Mouse (Mus musculus): ENCODE results near the gene Tor1aip1. TPM values are rescaled to one million over a fixed set of nuclear protein-coding genes. Genes with fewer than 3 reads are reported as not detected.
A peak's percentile ranks its signal among the peaks of the same experiment; 100 is the strongest.

Tor1aip1 gene
- 14.2 and 17.3 TPM in 2 replicates for polyA plus RNA-seq (2015; fragmentation: Nextera tagmentation; extraction: Ambion mirVana)

- Histone ChIP-seq H3K4me2 (ENCODE audit: low read length) (peak within 1 kb of the TSS; percentile 71), H3K27me3 (ENCODE audit: control insufficient read depth, insufficient read depth, low read depth, low read length) (no peaks in the 10 kb centered on the region), H3K27ac (ENCODE audit: low read length) (peak within 1 kb of the TSS; percentile 99), H3K4me3 (ENCODE audit: low read depth, low read length) (peak within 1 kb of the TSS; percentile 80), H3K9ac (ENCODE audit: low read depth, low read length) (peak within 1 kb of the TSS; percentile 92), H3K4me1 (ENCODE audit: control insufficient read depth, insufficient read depth, low read length) (peaks cover 13% of the 10 kb centered on the region), H3K9me3 (replicated peaks; ENCODE audit: control insufficient read depth, low read length, poor library complexity, severe bottlenecking) (no peaks in the 10 kb centered on the region), H3K36me3 (ENCODE audit: control insufficient read depth, insufficient read depth, low read length) (peaks cover 13% of the 10 kb centered on the region)
- peak; percentile 96 for ATAC-seq
- under 1% methylated on average over 59 of the region's 59 CpGs for WGBS
Observed at GRCm38 (mm10) chr1:156035930-156036737, at the start of gene Tor1aip1. TSS of gene Tor1aip1 (minus strand) at chr1:156036480.

DNA sequence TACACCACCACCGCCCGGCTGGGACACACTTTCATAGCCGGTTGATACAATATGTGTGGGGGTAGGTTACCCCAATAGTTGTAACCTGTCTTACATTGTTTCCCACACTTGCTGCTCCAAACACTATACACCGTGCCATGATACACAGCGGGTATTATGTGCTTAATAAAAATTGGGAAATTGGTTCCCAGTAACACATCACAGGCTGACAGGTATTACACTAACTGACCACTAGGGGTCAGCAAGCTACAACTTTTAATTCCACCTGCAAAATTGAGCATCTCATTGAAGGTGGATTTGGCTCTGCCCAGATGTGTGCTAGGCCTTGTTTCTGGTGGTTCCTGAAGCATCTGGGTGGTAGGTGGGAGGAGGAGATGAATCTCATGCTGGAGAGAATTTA, 49.5 kb upstream of the Tor1aip1 start:
- no peak overlapping the region for H3K27ac ChIP-seq (ENCODE audit: low read length)
- no peak overlapping the region for H3K4me3 ChIP-seq (ENCODE audit: low read depth, low read length)
- WGBS, result 65% methylated on average over 5 of the region's 5 CpGs
- H3K9me3 ChIP-seq (replicated peaks; ENCODE audit: control insufficient read depth, low read length, poor library complexity, severe bottlenecking), result no peaks in the 10 kb centered on the region
- H3K27me3 ChIP-seq (ENCODE audit: control insufficient read depth, insufficient read depth, low read depth, low read length), result no peaks in the 10 kb centered on the region
- ATAC-seq, result peak; percentile 62
- no peaks in the 10 kb centered on the region for H3K4me1 ChIP-seq (ENCODE audit: control insufficient read depth, insufficient read depth, low read length)
- no peak overlapping the region for H3K9ac ChIP-seq (ENCODE audit: low read depth, low read length)
- H3K4me2 ChIP-seq (ENCODE audit: low read length), result no peak overlapping the region
- no peaks in the 10 kb centered on the region for H3K36me3 ChIP-seq (ENCODE audit: control insufficient read depth, insufficient read depth, low read length)

GRCm38 (mm10) chr1:156084603-156085002, 48.3 kb upstream of the Tor1aip1 start:
- Histone ChIP-seq H3K36me3 (ENCODE audit: control insufficient read depth, insufficient read depth, low read length) (no peaks in the 10 kb centered on the region), H3K9me3 (replicated peaks; ENCODE audit: control insufficient read depth, low read length, poor library complexity, severe bottlenecking) (no peaks in the 10 kb centered on the region), H3K4me3 (ENCODE audit: low read depth, low read length) (no peak overlapping the region), H3K27ac (ENCODE audit: low read length) (no peak overlapping the region), H3K9ac (ENCODE audit: low read depth, low read length) (no peak overlapping the region), H3K4me2 (ENCODE audit: low read length) (no peak overlapping the region), H3K4me1 (ENCODE audit: control insufficient read depth, insufficient read depth, low read length) (no peaks in the 10 kb centered on the region), H3K27me3 (ENCODE audit: control insufficient read depth, insufficient read depth, low read depth, low read length) (no peaks in the 10 kb centered on the region)
- 70% methylated on average over 3 of the region's 3 CpGs for WGBS
- no peak for ATAC-seq

GRCm38 (mm10) chr1:156077655-156078054, 41.4 kb upstream of the Tor1aip1 start:
- Histone ChIP-seq H3K4me3 (ENCODE audit: low read depth, low read length) (no peak overlapping the region), H3K9ac (ENCODE audit: low read depth, low read length) (no peak overlapping the region), H3K27me3 (ENCODE audit: control insufficient read depth, insufficient read depth, low read depth, low read length) (no peaks in the 10 kb centered on the region), H3K36me3 (ENCODE audit: control insufficient read depth, insufficient read depth, low read length) (no peaks in the 10 kb centered on the region), H3K4me1 (ENCODE audit: control insufficient read depth, insufficient read depth, low read length) (no peaks in the 10 kb centered on the region), H3K4me2 (ENCODE audit: low read length) (no peak overlapping the region), H3K27ac (ENCODE audit: low read length) (no peak overlapping the region), H3K9me3 (replicated peaks; ENCODE audit: control insufficient read depth, low read length, poor library complexity, severe bottlenecking) (no peaks in the 10 kb centered on the region)
- no peak for ATAC-seq
- 70% methylated on average over 3 of the region's 3 CpGs for WGBS

DNA sequence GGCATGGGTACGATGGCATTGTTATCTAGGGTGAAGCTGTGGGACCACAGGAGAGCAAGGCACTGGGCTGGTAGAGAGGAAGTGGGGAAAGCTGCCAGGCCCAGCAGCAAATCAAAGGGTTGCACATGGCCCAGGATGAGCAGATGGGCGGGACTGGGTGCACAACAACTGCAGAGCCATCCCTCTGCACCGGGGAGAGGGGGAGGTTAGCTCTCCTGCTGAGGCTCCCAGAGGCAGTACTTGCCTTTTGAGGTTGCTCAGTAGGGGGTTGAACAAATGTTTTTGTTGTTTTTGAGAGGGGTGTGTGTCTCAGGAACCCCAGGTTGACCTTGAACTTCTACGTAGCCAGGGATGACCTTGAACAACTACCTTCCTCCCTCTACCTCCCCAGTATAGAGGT, 40.2 kb upstream of the Tor1aip1 start:
- H3K9me3 ChIP-seq (replicated peaks; ENCODE audit: control insufficient read depth, low read length, poor library complexity, severe bottlenecking), result no peaks in the 10 kb centered on the region
- no peak overlapping the region for H3K4me2 ChIP-seq (ENCODE audit: low read length)
- H3K27ac ChIP-seq (ENCODE audit: low read length), result no peak overlapping the region
- H3K4me1 ChIP-seq (ENCODE audit: control insufficient read depth, insufficient read depth, low read length), result no peaks in the 10 kb centered on the region
- H3K4me3 ChIP-seq (ENCODE audit: low read depth, low read length), result no peak overlapping the region
- H3K9ac ChIP-seq (ENCODE audit: low read depth, low read length), result no peak overlapping the region
- WGBS, result 61% methylated on average over 4 of the region's 4 CpGs
- ATAC-seq, result no peak
- H3K36me3 ChIP-seq (ENCODE audit: control insufficient read depth, insufficient read depth, low read length), result no peaks in the 10 kb centered on the region
- no peaks in the 10 kb centered on the region for H3K27me3 ChIP-seq (ENCODE audit: control insufficient read depth, insufficient read depth, low read depth, low read length)

- Histone ChIP-seq H3K9ac (ENCODE audit: low read depth, low read length) (no peak overlapping the region), H3K27me3 (ENCODE audit: control insufficient read depth, insufficient read depth, low read depth, low read length) (no peaks in the 10 kb centered on the region), H3K27ac (ENCODE audit: low read length) (no peak overlapping the region), H3K36me3 (ENCODE audit: control insufficient read depth, insufficient read depth, low read length) (no peaks in the 10 kb centered on the region), H3K4me1 (ENCODE audit: control insufficient read depth, insufficient read depth, low read length) (no peaks in the 10 kb centered on the region), H3K4me2 (ENCODE audit: low read length) (no peak overlapping the region), H3K9me3 (replicated peaks; ENCODE audit: control insufficient read depth, low read length, poor library complexity, severe bottlenecking) (no peaks in the 10 kb centered on the region), H3K4me3 (ENCODE audit: low read depth, low read length) (no peak overlapping the region)
- WGBS, result 72% methylated on average over 8 of the region's 8 CpGs
- no peak for ATAC-seq
Observed at GRCm38 (mm10) chr1:156074575-156074974, 38.3 kb upstream of the Tor1aip1 start.

- H3K27ac ChIP-seq (ENCODE audit: low read length), result no peak overlapping the region
- no peak overlapping the region for H3K4me2 ChIP-seq (ENCODE audit: low read length)
Observed at GRCm38 (mm10) chr1:156073169-156073821, 37.0 kb upstream of the Tor1aip1 start.

DNA sequence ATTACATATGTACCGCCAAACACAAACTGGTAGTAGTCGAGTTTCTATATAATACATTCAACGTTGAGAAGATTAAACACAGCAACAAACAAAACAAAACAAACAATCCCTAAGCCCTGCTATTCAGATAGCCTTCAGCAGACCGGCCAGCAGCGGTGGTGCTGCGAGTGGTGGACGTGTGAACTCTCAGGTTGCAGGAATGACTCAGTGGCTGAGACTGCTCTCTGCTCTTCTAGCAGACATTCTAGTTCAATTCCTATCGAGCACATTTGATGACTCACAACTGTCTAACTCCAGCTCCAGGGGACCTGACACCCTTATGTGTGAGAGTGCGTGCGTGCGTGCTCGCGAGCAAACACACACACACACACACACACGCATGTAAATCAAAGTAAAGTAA, 33.8 kb upstream of the Tor1aip1 start:
- no peaks in the 10 kb centered on the region for H3K4me1 ChIP-seq (ENCODE audit: control insufficient read depth, insufficient read depth, low read length)
- no peak overlapping the region for H3K4me2 ChIP-seq (ENCODE audit: low read length)
- H3K36me3 ChIP-seq (ENCODE audit: control insufficient read depth, insufficient read depth, low read length), result peaks cover 6% of the 10 kb centered on the region
- no peak for ATAC-seq
- H3K27ac ChIP-seq (ENCODE audit: low read length), result no peak overlapping the region
- no peaks in the 10 kb centered on the region for H3K9me3 ChIP-seq (replicated peaks; ENCODE audit: control insufficient read depth, low read length, poor library complexity, severe bottlenecking)
- 89% methylated on average over 14 of the region's 14 CpGs for WGBS
- H3K4me3 ChIP-seq (ENCODE audit: low read depth, low read length), result no peak overlapping the region
- H3K9ac ChIP-seq (ENCODE audit: low read depth, low read length), result no peak overlapping the region
- no peaks in the 10 kb centered on the region for H3K27me3 ChIP-seq (ENCODE audit: control insufficient read depth, insufficient read depth, low read depth, low read length)

More at GRCm38 (mm10) chr1:156073169-156073821, 37.0 kb upstream of the Tor1aip1 start:
- H3K4me1 ChIP-seq (ENCODE audit: control insufficient read depth, insufficient read depth, low read length), result no peaks in the 10 kb centered on the region
- WGBS, result 65% methylated on average over 15 of the region's 15 CpGs
- no peak overlapping the region for H3K9ac ChIP-seq (ENCODE audit: low read depth, low read length)
- no peaks in the 10 kb centered on the region for H3K36me3 ChIP-seq (ENCODE audit: control insufficient read depth, insufficient read depth, low read length)
- no peaks in the 10 kb centered on the region for H3K27me3 ChIP-seq (ENCODE audit: control insufficient read depth, insufficient read depth, low read depth, low read length)
- no peak overlapping the region for H3K4me3 ChIP-seq (ENCODE audit: low read depth, low read length)
- ATAC-seq, result no peak
- H3K9me3 ChIP-seq (replicated peaks; ENCODE audit: control insufficient read depth, low read length, poor library complexity, severe bottlenecking), result no peaks in the 10 kb centered on the region

- Histone ChIP-seq H3K27me3 (ENCODE audit: control insufficient read depth, insufficient read depth, low read depth, low read length) (no peaks in the 10 kb centered on the region), H3K4me2 (ENCODE audit: low read length) (no peak overlapping the region), H3K27ac (ENCODE audit: low read length) (no peak overlapping the region), H3K9me3 (replicated peaks; ENCODE audit: control insufficient read depth, low read length, poor library complexity, severe bottlenecking) (no peaks in the 10 kb centered on the region), H3K9ac (ENCODE audit: low read depth, low read length) (no peak overlapping the region), H3K4me1 (ENCODE audit: control insufficient read depth, insufficient read depth, low read length) (no peaks in the 10 kb centered on the region), H3K36me3 (ENCODE audit: control insufficient read depth, insufficient read depth, low read length) (peaks cover 15% of the 10 kb centered on the region), H3K4me3 (ENCODE audit: low read depth, low read length) (no peak overlapping the region)
- 67% methylated on average over 3 of the region's 3 CpGs for WGBS
- ATAC-seq, result no peak
Observed at GRCm38 (mm10) chr1:156066133-156066532, 29.9 kb upstream of the Tor1aip1 start.

Data from midbrain, embryonic 16.5 days (tissue).